ENCODE assay signal across 11 mouse cellular contexts in genomic region chr15:83306181-83306580, GRCm38 (mm10). TPM values are rescaled to one million over a fixed set of nuclear protein-coding genes. Genes with fewer than 3 reads are reported as not detected.
DNase-seq lines count a peak whose midpoint lies in the region; ATAC-seq lines count a peak whose summit lies in the region.
"Had no signal": no experiment of that assay in that cellular context is flagged by ENCODE, and none has a peak within 500 bp of the region (broad histone marks: within the 10 kb centered on the region; RNA-seq: fewer than 3 reads in every experiment).

No protein-coding gene starts in this region.

- no peak overlapping the region for H3K9ac ChIP-seq in forebrain, embryonic 11.5 days (ENCODE audit: low read length)
- H3K9ac ChIP-seq in forebrain, embryonic 13.5 days, result no peak overlapping the region
- no peak overlapping the region; the same call in 1 of the 2 replicates for H3K9ac ChIP-seq in limb, embryonic 13.5 days
- H3K9ac ChIP-seq in intestine, embryonic 16.5 days (ENCODE audit: low read depth, low read length), result no peak overlapping the region
- H3K9ac ChIP-seq: heart, embryonic 13.5 days; limb, embryonic 15.5 days had no signal

- no peak overlapping the region for H3K4me2 ChIP-seq in forebrain, embryonic 11.5 days (ENCODE audit: low read depth, low read length, severe bottlenecking)
- H3K4me2 ChIP-seq in forebrain, embryonic 13.5 days, result no peak overlapping the region
- H3K4me2 ChIP-seq in limb, embryonic 13.5 days (replicated peaks), result no peak overlapping the region
- H3K4me2 ChIP-seq in intestine, embryonic 16.5 days (ENCODE audit: low read depth, low read length), result no peak overlapping the region
- H3K4me2 ChIP-seq: heart, embryonic 13.5 days; limb, embryonic 15.5 days had no signal

- H3K4me1 ChIP-seq in forebrain, embryonic 11.5 days (replicated peaks; ENCODE audit: control insufficient read depth, insufficient read depth, low read length), result no peaks in the 10 kb centered on the region
- no peaks in the 10 kb centered on the region for H3K4me1 ChIP-seq in forebrain, embryonic 13.5 days
- H3K4me1 ChIP-seq in limb, embryonic 13.5 days, result no peaks in the 10 kb centered on the region
- no peaks in the 10 kb centered on the region; the same call in 1 of the 2 replicates for H3K4me1 ChIP-seq in limb, embryonic 10.5 days
- peaks cover 21% of the 10 kb centered on the region for H3K4me1 ChIP-seq in intestine, embryonic 16.5 days (ENCODE audit: control insufficient read depth, insufficient read depth, low read length)

- no peaks in the 10 kb centered on the region for H3K9me3 ChIP-seq in forebrain, embryonic 11.5 days (ENCODE audit: control insufficient read depth, low read length)
- no peaks in the 10 kb centered on the region for H3K9me3 ChIP-seq in forebrain, embryonic 13.5 days (replicated peaks)
- no peaks in the 10 kb centered on the region for H3K9me3 ChIP-seq in limb, embryonic 13.5 days
- H3K9me3 ChIP-seq in limb, embryonic 10.5 days (replicated peaks), result no peaks in the 10 kb centered on the region
- no peaks in the 10 kb centered on the region for H3K9me3 ChIP-seq in intestine, embryonic 16.5 days (ENCODE audit: control insufficient read depth, low read length)
- H3K9me3 ChIP-seq: heart, embryonic 13.5 days; limb, embryonic 15.5 days had no signal

- 90% methylated on average over 12 of the region's 12 CpGs for WGBS in forebrain, embryonic 11.5 days
- 88% methylated on average over 12 of the region's 12 CpGs for WGBS in forebrain, embryonic 13.5 days
- WGBS in limb, embryonic 13.5 days, result 89% methylated on average over 12 of the region's 12 CpGs
- 90% methylated on average over 12 of the region's 12 CpGs for WGBS in limb, embryonic 10.5 days
- 86% methylated on average over 12 of the region's 12 CpGs for WGBS in intestine, embryonic 16.5 days

- peak overlapping the region; percentile 18; the same call in 1 of the 2 replicates for H3K27ac ChIP-seq in forebrain, embryonic 11.5 days (ENCODE audit: low read depth, low read length)
- no peak overlapping the region for H3K27ac ChIP-seq in forebrain, embryonic 13.5 days
- peak overlapping the region; percentile 12; the same call in 1 of the 2 replicates for H3K27ac ChIP-seq in limb, embryonic 13.5 days
- no peak overlapping the region for H3K27ac ChIP-seq in limb, embryonic 10.5 days
- peak overlapping the region; percentile 82 for H3K27ac ChIP-seq in intestine, embryonic 16.5 days (ENCODE audit: low read length)
- H3K27ac ChIP-seq: heart, embryonic 13.5 days; limb, embryonic 15.5 days had no signal

- ATAC-seq in forebrain, embryonic 11.5 days (replicated peaks; ENCODE audit: low FRiP score), result no peak
- ATAC-seq in forebrain, embryonic 13.5 days, result no peak
- ATAC-seq in limb, embryonic 13.5 days (ENCODE audit: low FRiP score, low read depth), result no peak
- no peak for ATAC-seq in intestine, embryonic 16.5 days
- ATAC-seq: midbrain, embryonic 16.5 days had no signal

- no peak for DNase-seq in forebrain, embryonic 11.5 days (ENCODE audit: low spot score)
- no peak for DNase-seq in limb, embryonic 10.5 days (ENCODE audit: low spot score)
- peak; percentile 44 for DNase-seq in cerebellum, adult 18-20 months
- no peak for DNase-seq in spleen, adult 18-20 months
- DNase-seq in embryo, embryonic 10.5 days (ENCODE audit: low spot score), result no peak

- H3K36me3 ChIP-seq in forebrain, embryonic 11.5 days (ENCODE audit: control insufficient read depth, insufficient read depth, low read length), result no peaks in the 10 kb centered on the region; the same call in 1 of the 2 replicates
- peaks cover 55% of the 10 kb centered on the region for H3K36me3 ChIP-seq in forebrain, embryonic 13.5 days (ENCODE audit: poor library complexity, severe bottlenecking)
- peaks cover 91% of the 10 kb centered on the region for H3K36me3 ChIP-seq in limb, embryonic 13.5 days
- peaks cover 51% of the 10 kb centered on the region for H3K36me3 ChIP-seq in limb, embryonic 10.5 days
- H3K36me3 ChIP-seq in intestine, embryonic 16.5 days (ENCODE audit: control insufficient read depth, insufficient read depth, low read length), result peaks cover 23% of the 10 kb centered on the region

- H3K4me3 ChIP-seq in forebrain, embryonic 11.5 days (ENCODE audit: low read depth, low read length), result no peak overlapping the region
- H3K4me3 ChIP-seq in forebrain, embryonic 13.5 days, result no peak overlapping the region
- no peak overlapping the region for H3K4me3 ChIP-seq in limb, embryonic 13.5 days
- H3K4me3 ChIP-seq in limb, embryonic 10.5 days, result no peak overlapping the region
- no peak overlapping the region for H3K4me3 ChIP-seq in intestine, embryonic 16.5 days (ENCODE audit: low read length)
- H3K4me3 ChIP-seq: heart, embryonic 13.5 days; limb, embryonic 15.5 days had no signal

- H3K27me3 ChIP-seq in forebrain, embryonic 11.5 days (ENCODE audit: control insufficient read depth, insufficient read depth, low read length), result no peaks in the 10 kb centered on the region
- no peaks in the 10 kb centered on the region for H3K27me3 ChIP-seq in forebrain, embryonic 13.5 days
- no peaks in the 10 kb centered on the region for H3K27me3 ChIP-seq in limb, embryonic 13.5 days
- H3K27me3 ChIP-seq in limb, embryonic 10.5 days (ENCODE audit: low read depth, poor library complexity, severe bottlenecking), result no peaks in the 10 kb centered on the region
- H3K27me3 ChIP-seq in intestine, embryonic 16.5 days (replicated peaks; ENCODE audit: control insufficient read depth, insufficient read depth, low read length), result no peaks in the 10 kb centered on the region
- H3K27me3 ChIP-seq: heart, embryonic 13.5 days; limb, embryonic 15.5 days had no signal

RNA-seq across cellular contexts. Expression of gene Arfgap3, which starts 43.9 kb away (rescaled TPM):
- 31.3 and 35.0 TPM in 2 replicates for polyA plus RNA-seq in forebrain, embryonic 11.5 days (2014; fragmentation: Nextera tagmentation; extraction: Ambion mirVana)
- 33.6 and 37.3 TPM in 2 replicates for polyA plus RNA-seq in forebrain, embryonic 13.5 days (2015; fragmentation: Nextera tagmentation; extraction: Ambion mirVana)
- polyA plus RNA-seq in limb, embryonic 13.5 days (2015; fragmentation: Nextera tagmentation; extraction: Ambion mirVana), result 52.8 and 52.9 TPM in 2 replicates
- polyA plus RNA-seq in limb, embryonic 10.5 days (2016; fragmentation: Nextera tagmentation; extraction: Ambion mirVana), result 22.8 and 34.0 TPM in 2 replicates
- 77.9 and 86.6 TPM in 2 replicates for polyA plus RNA-seq in intestine, embryonic 16.5 days (2015; fragmentation: Nextera tagmentation; extraction: Ambion mirVana)

RNA-seq across cellular contexts. Expression of gene A4galt, which starts 54.6 kb away (rescaled TPM):
- 1.1 and 1.7 TPM in 2 replicates for polyA plus RNA-seq in forebrain, embryonic 11.5 days (2014; fragmentation: Nextera tagmentation; extraction: Ambion mirVana)
- polyA plus RNA-seq in forebrain, embryonic 13.5 days (2015; fragmentation: Nextera tagmentation; extraction: Ambion mirVana), result 1.5 and 2.2 TPM in 2 replicates
- 1.0 TPM in 2 replicates for polyA plus RNA-seq in limb, embryonic 13.5 days (2015; fragmentation: Nextera tagmentation; extraction: Ambion mirVana)
- not detected in 2 replicates for polyA plus RNA-seq in limb, embryonic 10.5 days (2016; fragmentation: Nextera tagmentation; extraction: Ambion mirVana)
- polyA plus RNA-seq in intestine, embryonic 16.5 days (2015; fragmentation: Nextera tagmentation; extraction: Ambion mirVana), result 3.9 and 4.2 TPM in 2 replicates

Comparison
In these comparisons a context has a peak if more than half of its experiments do, and no peak if none do; other contexts are left out.
1. H3K27ac ChIP-seq: peak in forebrain, embryonic 11.5 days (single experiment), limb, embryonic 13.5 days (single experiment) and intestine, embryonic 16.5 days (single experiment); none in forebrain, embryonic 13.5 days (single experiment) and limb, embryonic 10.5 days (single experiment).
2. DNase-seq: peak in cerebellum, adult 18-20 months (2 of 2); none in forebrain, embryonic 11.5 days (single experiment), limb, embryonic 10.5 days (single experiment), spleen, adult 18-20 months (0 of 2) and embryo, embryonic 10.5 days (single experiment).